Mouse (Mus musculus) midbrain, postnatal 0 days (tissue): ENCODE measurements at regions not wholly inside any gene's neighbourhood (a gene's known extent, or its start where the extent isn't known, plus 50 kb on each side); places are given as distances from the start of the nearest gene placed in this dataset.

ENCODE experiments used
- ATAC-seq: fragments of 200-750 bp; cut with Nextera tagmentation; 2 replicates; pipeline ENCODE4 v1.8.0; 2017; ENCODE audit warnings: moderate number of reproducible peaks, mild to moderate bottlenecking, moderate TSS enrichment, moderate library complexity; ENCODE audit not compliant: low FRiP score
- DNase-seq: peaks from one replicate; pipeline ENCODE4 v3.0.0-alpha.2; 2015; ENCODE audit warnings: low spot score
- H3K27ac ChIP-seq: fragments of 300-500 bp; sonication (generic); 2 replicates; pipeline ENCODE4 v1.5.1; 2014; ENCODE audit warnings: low read depth, mild to moderate bottlenecking, low read length, mixed read lengths
- H3K27me3 ChIP-seq: fragments of 300-500 bp; sonication (generic); 2 replicates; pipeline ENCODE4 v1.6.1; 2014; ENCODE audit warnings: low read length, control low read depth, mixed read lengths; ENCODE audit not compliant: insufficient read depth
- H3K36me3 ChIP-seq: fragments of 300-500 bp; sonication (generic); 2 replicates; pipeline ENCODE4 v1.6.1; 2014; ENCODE audit warnings: low read length, control low read depth, mixed read lengths; ENCODE audit not compliant: insufficient read depth
- H3K4me1 ChIP-seq: fragments of 300-500 bp; sonication (generic); 2 replicates; pipeline ENCODE4 v1.6.1; 2014; ENCODE audit warnings: mild to moderate bottlenecking, control low read depth, antibody characterized with exemption, low read length, mixed read lengths; ENCODE audit not compliant: insufficient read depth
- H3K4me2 ChIP-seq: fragments of 300-500 bp; sonication (generic); 2 replicates; pipeline ENCODE4 v1.6.1; 2014; ENCODE audit warnings: low read depth, mild to moderate bottlenecking, low read length, mixed read lengths; ENCODE audit not compliant: poor library complexity, severe bottlenecking
- H3K4me3 ChIP-seq: fragments of 300-500 bp; sonication (generic); 2 replicates; pipeline ENCODE4 v1.5.1; 2014; ENCODE audit warnings: low read depth, mild to moderate bottlenecking, low read length, moderate library complexity
- H3K9ac ChIP-seq: fragments of 300-500 bp; sonication (generic); replicated peaks from 2 replicates; pipeline ENCODE4 v1.6.1; 2014; ENCODE audit warnings: mild to moderate bottlenecking, low read length, moderate library complexity, mixed read lengths; ENCODE audit not compliant: poor library complexity, severe bottlenecking
- H3K9me3 ChIP-seq: fragments of 300-500 bp; sonication (generic); 2 replicates; pipeline ENCODE4 v1.6.1; 2016; ENCODE audit warnings: low read length, control low read depth
- CTCF ChIP-seq: IDR thresholded peaks from 2 replicates; pipeline ENCODE4 v1.5.1; 2016; ENCODE audit warnings: antibody characterized with exemption, mild to moderate bottlenecking
- WGBS: fragments of 180-500 bp; shearing (Covaris S2); extraction: QIAGEN DNeasy Blood & Tissue Kit; methylation state at CpG from one replicate; pipeline ENCODE4 v1.1.7; 2014; 5-methylcytosine and 5-hydroxymethylcytosine counted together

GRCm38 (mm10) chr1:193510066-193510793 is 140.1 kb upstream of the Camk1g start:
- TF ChIP-seq CTCF: no peak
- Histone ChIP-seq H3K4me1 (no peaks in the 10 kb centered on the region), H3K9me3 (no peaks in the 10 kb centered on the region), H3K4me3 (no peak overlapping the region), H3K36me3 (no peaks in the 10 kb centered on the region), H3K9ac (no peak overlapping the region), H3K4me2 (no peak overlapping the region), H3K27me3 (no peaks in the 10 kb centered on the region), H3K27ac (no peak overlapping the region)
- WGBS: 53% methylated on average over 8 of the region's 8 CpGs
- DNase-seq: no peak
- no peak for ATAC-seq

GRCm38 (mm10) chr1:193508271-193508670 is 138.2 kb upstream of the Camk1g start:
- ATAC-seq: no peak
- Histone ChIP-seq H3K9ac (no peak overlapping the region), H3K4me3 (no peak overlapping the region), H3K9me3 (no peaks in the 10 kb centered on the region), H3K4me1 (no peaks in the 10 kb centered on the region), H3K36me3 (no peaks in the 10 kb centered on the region), H3K27me3 (no peaks in the 10 kb centered on the region), H3K4me2 (no peak overlapping the region), H3K27ac (no peak overlapping the region)
- DNase-seq: no peak
- no peak for TF ChIP-seq CTCF

DNA sequence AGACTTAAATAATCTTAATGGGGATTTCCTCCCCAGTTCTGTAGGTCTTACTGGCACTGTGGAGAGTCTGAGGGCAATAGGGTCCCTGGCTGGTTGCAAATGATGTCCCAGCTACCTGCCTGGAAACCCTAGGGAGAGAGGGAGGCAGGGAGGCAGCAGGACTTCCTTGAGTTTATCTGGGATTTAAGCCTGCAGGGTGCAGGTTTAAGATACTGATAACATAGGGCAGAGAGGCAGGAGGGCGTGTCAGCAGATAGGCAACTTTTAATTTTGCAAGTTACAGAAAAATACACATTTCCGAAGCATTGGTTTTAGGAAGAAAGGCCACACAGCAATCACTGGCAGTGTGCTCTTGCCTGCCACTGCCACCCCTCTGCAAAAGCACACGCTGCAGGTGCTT is 136.9 kb upstream of the Camk1g start:
- no peaks in the 10 kb centered on the region for H3K36me3 ChIP-seq
- no peaks in the 10 kb centered on the region for H3K27me3 ChIP-seq
- H3K4me1 ChIP-seq: no peaks in the 10 kb centered on the region
- DNase-seq: no peak
- H3K9me3 ChIP-seq: no peaks in the 10 kb centered on the region
- no peak overlapping the region for H3K4me2 ChIP-seq
- no peak overlapping the region for H3K9ac ChIP-seq
- 79% methylated on average over 3 of the region's 3 CpGs for WGBS
- H3K4me3 ChIP-seq: no peak overlapping the region
- ATAC-seq: no peak
- no peak overlapping the region for H3K27ac ChIP-seq
- TF ChIP-seq CTCF: no peak

DNA sequence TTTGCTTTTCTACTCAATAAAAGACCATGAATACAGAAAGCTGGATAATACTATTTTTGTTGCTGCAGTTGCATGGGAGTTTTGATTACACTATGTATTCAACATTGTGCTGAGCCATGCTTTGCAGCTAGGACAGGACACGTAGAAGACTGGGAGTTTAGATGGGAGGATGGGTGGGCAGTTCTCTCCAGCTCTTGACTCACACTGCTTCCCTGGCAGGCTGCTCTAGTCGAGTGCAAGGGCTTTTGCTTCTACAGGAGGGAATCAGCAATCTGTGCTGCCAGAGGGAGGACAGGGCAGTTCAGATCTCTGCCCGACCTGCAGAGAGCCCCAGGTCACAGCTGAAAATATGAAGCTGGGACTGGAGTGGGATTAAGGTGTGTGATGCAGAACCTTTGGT is 135.3 kb upstream of the Camk1g start:
- TF ChIP-seq CTCF: no peak
- Histone ChIP-seq H3K36me3 (no peaks in the 10 kb centered on the region), H3K9ac (no peak overlapping the region), H3K4me1 (no peaks in the 10 kb centered on the region), H3K27ac (no peak overlapping the region), H3K9me3 (no peaks in the 10 kb centered on the region), H3K27me3 (no peaks in the 10 kb centered on the region), H3K4me3 (no peak overlapping the region), H3K4me2 (no peak overlapping the region)
- no peak for ATAC-seq
- DNase-seq: no peak
- WGBS: 32% methylated on average over 3 of the region's 3 CpGs

GRCm38 (mm10) chr1:193504611-193505010 is 134.5 kb upstream of the Camk1g start:
- no peak overlapping the region for H3K4me2 ChIP-seq
- ATAC-seq (no peak), DNase-seq (no peak)
- no peak overlapping the region for H3K9ac ChIP-seq
- TF ChIP-seq CTCF: no peak
- no peaks in the 10 kb centered on the region for H3K27me3 ChIP-seq
- no peaks in the 10 kb centered on the region for H3K9me3 ChIP-seq
- no peaks in the 10 kb centered on the region for H3K36me3 ChIP-seq
- H3K27ac ChIP-seq: no peak overlapping the region
- WGBS: 51% methylated on average over 3 of the region's 3 CpGs
- H3K4me3 ChIP-seq: no peak overlapping the region
- H3K4me1 ChIP-seq: no peaks in the 10 kb centered on the region

GRCm38 (mm10) chr1:193503624-193504325 is 133.7 kb upstream of the Camk1g start:
- Histone ChIP-seq H3K4me2 (no peak overlapping the region), H3K27ac (no peak overlapping the region), H3K9me3 (no peaks in the 10 kb centered on the region), H3K27me3 (no peaks in the 10 kb centered on the region), H3K36me3 (no peaks in the 10 kb centered on the region), H3K9ac (no peak overlapping the region), H3K4me1 (no peaks in the 10 kb centered on the region), H3K4me3 (no peak overlapping the region)
- peak; percentile 85 for TF ChIP-seq CTCF
- peak; percentile 63 for DNase-seq
- 33% methylated on average over 3 of the region's 3 CpGs for WGBS
- no peak for ATAC-seq
